Mouse (Mus musculus) testis, adult 2 months (tissue): ENCODE measurements around the gene AW209491. TPM values are rescaled to one million over a fixed set of nuclear protein-coding genes. Genes with fewer than 3 reads are reported as not detected.

Experiments
- H3K27ac ChIP-seq: fragments of 200-500 bp; 2 replicates; pipeline ENCODE4 v1.5.1; 2012; ENCODE audit warnings: low read depth, low read length; ENCODE audit not compliant: control insufficient read depth, insufficient read depth
- H3K27me3 ChIP-seq: fragments of 200-500 bp; 2 replicates; pipeline ENCODE4 v1.6.1; 2012; ENCODE audit warnings: mild to moderate bottlenecking, low read length, moderate library complexity; ENCODE audit not compliant: control insufficient read depth, insufficient read depth
- H3K36me3 ChIP-seq: fragments of 200-500 bp; 2 replicates; pipeline ENCODE4 v1.6.1; 2012; ENCODE audit warnings: mild to moderate bottlenecking, low read length; ENCODE audit not compliant: control insufficient read depth, insufficient read depth
- H3K4me1 ChIP-seq: fragments of 200-500 bp; 2 replicates; pipeline ENCODE4 v1.6.1; 2012; ENCODE audit warnings: low read length; ENCODE audit not compliant: control insufficient read depth, insufficient read depth
- H3K4me3 ChIP-seq: fragments of 200-500 bp; 2 replicates; pipeline ENCODE4 v1.5.1; 2012; ENCODE audit warnings: low read depth, mild to moderate bottlenecking, low read length, moderate library complexity, mixed read lengths; ENCODE audit not compliant: control insufficient read depth
- CTCF ChIP-seq: fragments of 200-500 bp; IDR thresholded peaks from 2 replicates; pipeline ENCODE4 v1.5.1; 2012; ENCODE audit warnings: low read depth, mild to moderate bottlenecking, inconsistent platforms, low read length, moderate library complexity; ENCODE audit not compliant: control insufficient read depth, insufficient read depth, insufficient replicate concordance
- POLR2A ChIP-seq: fragments of 200-500 bp; IDR thresholded peaks from 2 replicates; pipeline ENCODE4 v1.6.1; 2012; ENCODE audit warnings: low read depth, mild to moderate bottlenecking, inconsistent platforms, low read length, moderate library complexity; ENCODE audit not compliant: control insufficient read depth
- polyA plus RNA-seq: library from polyadenylated mRNA; depleted of rRNA; stranded (reverse); fragments of >200 nt; gene quantifications from 2 replicates; pipeline ENCODE4 v1.2.3, GENCODE M21; 2012; rRNA removed

AW209491 gene
- 4.5 and 5.5 TPM in 2 replicates for polyA plus RNA-seq

DNA sequence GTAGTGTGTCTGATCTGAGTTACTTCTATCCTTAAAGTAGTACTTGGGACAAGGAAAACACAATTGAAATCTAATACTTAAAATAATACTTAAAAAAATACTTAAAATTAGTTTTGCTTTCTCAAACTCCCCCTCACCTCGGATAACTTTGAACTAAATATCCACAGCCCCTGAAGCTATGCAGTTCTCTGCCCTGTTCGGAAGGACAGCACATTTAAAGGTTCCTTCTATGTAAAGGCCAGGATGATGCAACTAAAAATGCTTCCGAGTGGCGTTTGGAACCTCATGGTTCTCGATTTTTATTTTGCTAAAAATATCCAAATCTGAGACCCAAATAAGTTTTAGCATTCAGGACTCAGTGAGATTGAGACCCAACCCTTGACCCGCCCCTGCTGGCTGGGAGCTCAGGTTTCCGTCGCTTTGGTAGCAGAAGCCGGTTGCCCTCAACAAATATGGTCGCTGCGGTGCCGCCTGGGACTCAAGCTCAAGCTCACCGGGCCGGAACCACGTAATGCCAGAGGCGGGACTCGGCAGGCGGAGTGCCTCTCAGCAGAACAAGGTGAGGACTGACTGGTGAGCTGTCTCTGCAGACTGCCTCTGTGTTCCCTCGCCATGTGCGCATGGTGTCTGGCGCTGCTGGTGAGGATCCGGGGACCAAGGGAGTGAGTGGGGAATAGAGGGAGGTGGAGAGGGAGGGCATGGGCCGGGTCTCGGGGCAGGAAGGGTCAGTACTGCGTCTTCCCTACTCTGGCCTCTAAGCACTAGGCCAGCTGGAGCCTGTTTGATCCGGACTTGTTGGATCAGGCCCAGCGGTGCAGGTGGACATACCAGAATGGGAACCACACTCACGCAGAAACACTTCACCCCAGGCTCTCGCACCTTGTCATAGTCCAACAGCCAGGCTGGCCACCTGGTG is at the start of gene AW209491:
Gene AW209491 (plus strand): TSS at position 429 of the 916 bp plus-strand sequence.
- Histone ChIP-seq H3K27ac (peak within 1 kb of the TSS; percentile 73), H3K4me3 (peak within 1 kb of the TSS; percentile 93), H3K36me3 (no peaks in the 10 kb centered on the region), H3K27me3 (no peaks in the 10 kb centered on the region), H3K4me1 (no peaks in the 10 kb centered on the region; the same call in 1 of the 2 replicates)
- TF ChIP-seq POLR2A (peak; percentile 79; the same call in 1 of the 2 replicates), CTCF (no peak)

DNA sequence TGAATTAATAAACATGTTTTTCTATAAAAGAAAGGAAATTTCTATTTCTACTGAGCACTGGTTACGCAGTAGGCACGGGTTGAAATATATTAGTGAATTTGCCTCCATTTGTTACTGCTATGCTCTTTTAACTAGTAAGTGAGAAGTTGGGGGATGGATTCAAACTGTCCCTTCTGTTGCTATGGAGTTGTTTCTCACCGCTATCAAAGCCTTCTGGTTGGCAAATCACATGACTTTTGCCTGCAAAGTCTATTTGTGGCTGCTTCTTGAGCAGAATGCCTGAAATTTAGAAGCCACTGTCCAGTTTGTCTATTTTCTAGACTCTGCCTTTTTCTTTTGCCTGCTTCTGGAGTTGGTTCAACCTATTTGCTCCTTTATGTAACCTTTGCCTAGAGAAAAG is 49.6 kb upstream of the AW209491 start:
- Histone ChIP-seq H3K36me3 (no peaks in the 10 kb centered on the region), H3K27me3 (no peaks in the 10 kb centered on the region), H3K4me3 (no peak overlapping the region), H3K27ac (no peak overlapping the region), H3K4me1 (no peaks in the 10 kb centered on the region)
- TF ChIP-seq POLR2A (no peak), CTCF (no peak)

DNA sequence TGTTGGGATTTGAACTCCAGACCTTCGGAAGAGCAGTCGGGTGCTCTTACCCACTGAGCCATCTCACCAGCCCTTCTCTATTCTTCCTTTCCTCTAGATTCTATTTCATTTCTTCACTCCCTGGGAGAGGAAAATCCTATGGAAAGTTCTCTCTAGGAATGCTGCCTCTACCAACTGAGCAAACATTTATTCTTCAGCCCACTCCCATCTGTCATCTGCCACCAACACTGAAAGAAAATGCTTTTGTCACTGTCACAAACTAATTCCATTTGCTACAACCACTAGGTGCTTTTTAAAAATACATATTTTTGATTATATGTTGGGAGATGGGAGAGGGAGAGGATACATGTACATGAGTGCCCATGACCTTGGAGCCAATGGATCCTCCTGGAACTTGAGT is 27.2 kb upstream of the AW209491 start:
- TF ChIP-seq CTCF (no peak), POLR2A (no peak)
- Histone ChIP-seq H3K4me3 (no peak overlapping the region), H3K27ac (no peak overlapping the region), H3K4me1 (no peaks in the 10 kb centered on the region), H3K36me3 (no peaks in the 10 kb centered on the region), H3K27me3 (no peaks in the 10 kb centered on the region)

DNA sequence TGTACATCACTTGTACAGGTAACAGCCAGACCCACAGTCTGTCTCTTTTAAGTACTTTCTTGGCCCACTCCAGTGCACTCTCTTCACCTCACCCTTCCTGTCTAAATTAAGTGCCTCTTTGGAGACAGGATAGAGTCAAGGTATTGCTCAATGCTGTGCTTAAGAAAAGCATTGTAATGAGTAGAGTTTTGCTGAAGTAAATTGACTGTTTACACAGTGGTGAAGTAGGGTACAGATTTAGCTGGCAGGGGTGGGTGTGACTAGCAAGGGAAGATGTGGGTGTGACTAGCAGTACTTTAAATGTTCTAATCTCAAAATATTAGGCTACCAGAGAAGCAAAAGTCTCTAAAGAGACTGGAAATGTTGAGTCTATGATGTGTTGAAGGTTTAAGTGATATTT is 22.3 kb upstream of the AW209491 start:
- Histone ChIP-seq H3K4me1 (no peaks in the 10 kb centered on the region), H3K27ac (no peak overlapping the region), H3K4me3 (no peak overlapping the region), H3K36me3 (no peaks in the 10 kb centered on the region), H3K27me3 (no peaks in the 10 kb centered on the region)
- TF ChIP-seq POLR2A (no peak), CTCF (no peak)

DNA sequence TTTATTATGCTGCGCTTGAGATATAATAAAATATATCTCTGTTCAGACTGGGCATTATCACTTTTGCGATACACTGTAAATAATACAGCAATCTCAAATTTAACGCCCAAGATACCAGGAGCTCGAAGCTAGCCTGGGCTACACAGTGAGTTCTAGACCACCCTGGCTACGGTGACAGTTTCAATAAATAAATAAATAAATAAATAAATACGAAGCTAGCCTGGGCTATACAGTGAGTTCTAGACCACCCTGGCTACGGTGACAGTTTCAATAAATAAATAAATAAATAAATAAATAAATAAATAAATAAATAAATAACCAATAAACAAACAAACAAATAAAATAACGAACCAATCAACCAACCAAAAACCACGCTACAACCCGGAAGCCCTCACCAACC is 17.5 kb upstream of the AW209491 start:
- H3K4me1 ChIP-seq: no peaks in the 10 kb centered on the region
- TF ChIP-seq POLR2A (no peak), CTCF (no peak)
- peak overlapping the region; percentile 93 for H3K27ac ChIP-seq
- H3K27me3 ChIP-seq: no peaks in the 10 kb centered on the region
- H3K36me3 ChIP-seq: no peaks in the 10 kb centered on the region
- H3K4me3 ChIP-seq: peak overlapping the region; percentile 100

DNA sequence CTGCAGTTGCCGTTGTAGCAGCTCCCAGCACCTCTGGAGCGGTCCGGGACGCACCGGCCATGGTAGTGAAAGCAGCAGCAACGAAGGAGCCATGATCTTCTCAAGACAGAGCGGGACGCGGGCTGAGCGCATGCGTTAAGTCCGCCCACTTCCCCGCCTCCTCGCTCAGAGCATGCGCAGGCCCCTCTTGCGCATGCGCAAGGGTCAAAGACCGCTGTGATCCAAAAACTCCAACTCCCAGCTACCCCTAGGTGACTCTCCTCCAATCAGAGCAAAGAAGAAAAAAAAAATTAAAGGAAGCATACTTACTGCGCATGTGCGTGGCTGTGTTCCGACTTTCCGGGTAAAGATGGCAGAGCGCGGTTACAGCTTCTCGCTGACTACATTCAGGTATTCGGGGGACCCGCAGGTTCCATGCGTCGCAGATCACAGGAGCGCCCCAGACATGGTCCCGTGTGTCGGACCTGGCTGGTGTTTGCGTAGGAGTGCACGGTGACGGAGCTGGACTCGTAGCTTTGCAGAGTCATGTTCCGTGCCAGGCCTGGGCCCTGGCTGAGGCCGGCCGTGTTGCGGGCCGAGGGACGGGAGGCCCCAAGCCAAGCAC is 16.9 kb upstream of the AW209491 start, which contains the start of the genes Mrpl32 and Psma2:
Gene Mrpl32 (minus strand): TSS at position 240 of the 604 bp plus-strand sequence.
Gene Psma2 (plus strand): TSS at position 315 of the 604 bp plus-strand sequence.
- TF ChIP-seq CTCF: no peak; the same call in 1 of the 2 replicates
- TF ChIP-seq POLR2A: peak; percentile 95
- H3K27me3 ChIP-seq: no peaks in the 10 kb centered on the region
- peak within 1 kb of the TSS; percentile 100 for H3K4me3 ChIP-seq
- H3K27ac ChIP-seq: peak within 1 kb of the TSS; percentile 94
- H3K4me1 ChIP-seq: no peaks in the 10 kb centered on the region
- H3K36me3 ChIP-seq: no peaks in the 10 kb centered on the region

DNA sequence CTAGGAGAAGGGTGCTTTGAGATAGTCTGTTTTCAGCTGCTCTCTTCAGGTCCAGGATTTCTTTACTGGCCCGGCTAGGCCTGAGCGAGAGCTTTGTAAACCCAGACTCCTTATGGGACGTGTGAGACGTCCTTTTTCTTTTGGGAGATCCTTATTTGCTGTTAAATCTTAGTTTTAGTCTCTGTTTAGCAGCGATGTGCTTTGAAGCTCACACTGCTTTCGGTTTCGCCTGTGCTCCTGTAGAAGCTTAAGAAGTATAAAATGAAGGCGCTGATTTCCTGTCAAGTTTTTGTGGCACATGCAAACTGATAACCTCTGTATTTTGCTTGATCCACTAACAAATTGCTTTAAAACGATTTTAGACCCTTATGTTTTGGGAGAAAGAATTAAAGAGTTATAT is 16.4 kb upstream of the AW209491 start:
- H3K4me1 ChIP-seq: no peaks in the 10 kb centered on the region
- H3K27ac ChIP-seq: peak overlapping the region; percentile 94
- H3K4me3 ChIP-seq: peak overlapping the region; percentile 100
- no peaks in the 10 kb centered on the region; the same call in 1 of the 2 replicates for H3K36me3 ChIP-seq
- TF ChIP-seq POLR2A: no peak
- no peak for TF ChIP-seq CTCF
- H3K27me3 ChIP-seq: no peaks in the 10 kb centered on the region
